Mouse (Mus musculus): ENCODE results near the gene Agbl1.

GRCm38 (mm10) chr7:76282831-76283230, 53.1 kb downstream of the Agbl1 start:
- TF ChIP-seq CTCF (IDR thresholded peaks at IDR 0.05; ENCODE audit: borderline replicate concordance, insufficient read depth, low read length) (no peak), POLR2A (IDR thresholded peaks at IDR 0.05; ENCODE audit: low read depth, low read length) (no peak)

All from embryonic fibroblast, embryonic 13.5 days (primary cell).